Mouse (Mus musculus) mouse trophoblast stem cell (cell line): Measurements from ENCODE around the gene Gle1.

ENCODE experiments used
- in situ Hi-C, 2 experiments: fragments of 300-500 bp; cut with MseI, MboI; formaldehyde crosslinking; loops; 2 replicates in 1 of 2; 3 replicates in 1 of 2; pipeline ENCODE4 v1.15.1; 2025

Gene Gle1

DNA sequence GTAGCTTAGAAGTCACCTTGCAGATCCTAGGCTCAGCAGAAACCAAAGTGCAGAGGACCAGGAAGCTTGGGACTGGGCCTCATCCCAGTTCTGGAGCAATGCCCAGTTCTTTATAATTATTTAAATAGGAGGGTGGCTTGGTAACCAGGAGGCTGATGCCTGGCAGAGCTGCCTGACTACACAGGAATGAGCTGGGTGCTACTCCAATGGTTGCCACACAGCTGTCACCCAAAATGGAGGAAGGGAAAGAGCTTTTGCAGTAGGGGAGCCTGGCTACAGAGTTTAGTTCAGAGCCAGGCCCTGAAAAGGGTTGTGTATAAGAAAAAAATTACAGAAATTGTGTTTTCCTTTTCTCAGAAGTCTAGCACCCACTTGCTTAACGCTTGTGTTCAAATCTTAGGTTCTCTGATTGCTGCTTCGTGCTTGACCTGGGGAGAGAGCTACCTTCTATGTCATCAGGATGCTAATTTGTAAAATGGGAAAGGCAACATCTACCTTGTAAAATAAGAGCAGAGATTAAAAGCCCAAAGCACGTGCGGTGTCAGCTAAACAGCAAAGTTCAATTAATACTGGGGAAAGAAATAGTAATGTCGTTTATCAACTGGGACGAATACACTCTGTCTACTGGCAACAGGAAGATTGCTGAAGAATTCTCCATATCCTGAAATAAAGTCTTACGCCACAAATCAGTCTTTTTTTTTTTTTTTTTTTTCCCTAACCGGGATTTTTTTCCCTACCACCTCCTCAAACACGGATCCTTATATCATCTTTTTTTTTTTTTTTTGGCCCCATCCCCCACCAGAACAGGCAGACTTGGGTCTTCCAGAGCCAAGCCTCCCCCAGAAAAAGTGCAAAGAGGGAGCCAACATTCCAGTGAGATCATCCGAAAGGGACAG lies 29.4 kb downstream of the Gle1 start:
- in situ Hi-C loops = no loop called here

DNA sequence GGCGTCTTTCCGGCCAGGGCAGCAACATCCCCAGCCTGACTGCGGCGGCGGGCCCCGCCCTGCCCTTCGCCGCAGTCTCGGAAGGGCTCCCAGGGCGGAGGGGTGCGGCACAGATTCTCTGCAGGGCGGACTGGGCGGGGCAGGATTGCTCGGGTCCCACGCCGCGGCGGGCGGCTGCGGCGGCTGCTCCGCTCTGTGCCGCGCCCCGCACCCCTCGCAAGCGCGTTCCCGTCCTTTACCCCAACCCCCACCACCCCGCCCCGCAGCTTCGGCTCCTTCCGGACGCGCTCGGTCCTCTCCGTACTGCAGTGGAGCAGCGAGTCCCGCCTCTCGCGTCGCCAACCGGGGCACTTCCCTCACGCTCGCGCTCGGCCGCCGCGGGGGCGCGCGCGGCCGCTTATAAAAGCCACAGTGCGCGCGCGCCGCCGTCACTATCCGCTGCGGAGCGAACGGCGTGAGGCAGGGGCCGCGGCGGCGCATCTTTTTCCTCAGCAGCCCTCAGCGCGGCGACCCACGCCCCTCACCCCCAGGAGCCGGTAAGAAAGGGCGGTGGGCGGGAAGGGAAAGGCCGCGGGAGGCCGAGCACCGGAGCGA lies 30.1 kb downstream of the Gle1 start, which contains the start of gene Sptan1:
Gene Sptan1, plus strand, starts transcription at position 311 of the 594 bp plus-strand sequence.
- in situ Hi-C loops = no loop called here

DNA sequence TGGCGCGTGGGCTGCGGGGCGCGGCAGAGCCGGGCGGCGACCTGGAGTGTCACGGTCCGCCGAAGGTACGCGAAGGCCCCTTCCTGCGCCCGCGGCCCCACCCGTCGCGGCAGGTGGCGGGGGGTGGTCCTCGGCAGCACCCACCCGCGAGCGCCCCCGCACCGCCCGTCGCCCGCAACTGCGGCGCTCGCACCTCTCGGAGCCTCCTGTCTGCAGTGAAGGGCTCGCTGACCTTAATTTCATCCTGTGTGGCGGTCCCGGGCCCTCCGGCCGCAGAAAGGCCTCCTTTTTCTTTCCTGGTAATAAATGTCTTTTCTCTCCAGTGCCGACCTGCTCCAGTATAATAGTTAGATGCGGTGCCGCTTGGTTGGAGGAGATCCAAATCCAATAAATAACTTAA lies 30.7 kb downstream of the Gle1 start:
- in situ Hi-C loops = no loop called here

DNA sequence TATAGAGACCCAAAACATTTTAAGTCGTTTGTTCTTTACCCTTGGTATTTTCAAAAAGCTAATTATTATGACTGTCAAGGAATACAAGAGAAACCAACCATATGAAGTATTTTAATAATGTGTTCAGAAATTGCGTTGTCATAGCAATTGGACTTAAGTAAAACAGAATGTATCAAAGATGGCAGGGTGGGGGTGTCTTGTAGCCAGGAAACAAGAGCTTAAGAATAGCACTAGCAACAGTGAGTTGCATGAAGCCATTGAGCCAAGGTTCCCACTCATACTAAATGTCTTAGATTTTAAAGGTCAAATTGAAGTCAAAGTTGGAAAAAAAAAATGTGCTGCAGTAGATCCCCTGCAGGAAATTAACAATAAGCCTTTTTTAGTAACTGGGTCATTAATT lies 31.6 kb downstream of the Gle1 start:
- in situ Hi-C loops = no loop called here

DNA sequence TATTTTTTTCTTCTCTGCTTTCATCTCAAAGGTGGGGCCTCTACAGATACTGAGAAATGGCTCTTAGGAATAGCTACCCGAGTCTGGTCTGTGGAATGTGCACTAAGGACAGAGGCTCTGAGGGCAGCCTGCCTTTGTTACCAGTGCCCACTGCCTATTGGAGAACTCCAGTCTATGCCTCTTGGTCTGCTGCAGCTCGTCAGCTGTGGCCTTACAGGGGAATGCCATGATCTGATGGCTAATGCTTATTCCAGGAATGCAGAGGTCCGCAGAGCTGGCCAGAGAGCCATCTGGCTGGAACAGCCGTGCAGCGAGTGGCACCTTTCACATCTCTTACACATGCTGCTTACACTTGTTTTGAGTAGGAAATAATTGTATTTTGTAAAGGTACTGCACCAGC lies 32.5 kb downstream of the Gle1 start:
- in situ Hi-C loops = no loop called here

DNA sequence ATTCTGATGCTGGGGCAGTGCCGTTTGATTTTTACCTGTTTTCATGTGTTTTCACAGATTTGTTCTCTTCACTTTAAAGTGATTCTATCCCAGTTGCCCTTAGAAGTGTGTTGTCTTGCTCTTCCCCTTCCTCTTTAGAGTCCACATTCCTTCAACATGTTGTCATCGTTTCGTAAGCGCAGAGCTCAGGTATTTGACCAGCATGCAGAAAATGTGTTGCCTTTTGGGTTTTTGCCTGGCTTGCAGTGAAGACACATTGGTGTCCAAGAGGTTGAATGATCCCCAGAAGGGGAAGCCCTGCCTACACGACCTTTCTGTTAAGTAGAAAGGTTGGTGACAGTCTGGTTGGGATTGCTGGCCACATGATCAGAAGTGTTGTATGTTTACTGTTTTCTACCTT lies 33.4 kb downstream of the Gle1 start:
- in situ Hi-C loops = no loop called here

- in situ Hi-C loops = no loop called here
Observed at GRCm38 (mm10) chr2:29971838-29972635, 36.8 kb downstream of the Gle1 start.

DNA sequence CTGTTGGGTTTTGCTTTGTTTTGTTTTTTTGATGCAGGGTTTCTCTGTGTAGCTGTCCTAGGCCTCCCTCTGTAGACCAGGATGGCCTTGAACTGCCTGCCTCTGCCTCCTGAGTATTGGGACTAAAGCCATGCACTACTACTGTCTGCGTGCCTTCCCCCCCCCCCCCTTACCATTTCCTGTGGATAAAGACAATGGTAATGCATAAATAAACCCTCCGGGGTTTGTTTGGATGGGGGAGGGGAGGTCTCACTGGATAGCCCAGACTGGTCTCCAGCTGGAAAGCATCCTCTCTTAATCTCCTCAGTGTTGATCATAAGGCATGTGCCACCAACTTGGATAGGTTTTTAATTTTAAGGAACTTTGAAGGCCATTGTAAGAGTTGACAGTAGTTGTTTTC lies 38.3 kb downstream of the Gle1 start:
- in situ Hi-C loops = no loop called here

DNA sequence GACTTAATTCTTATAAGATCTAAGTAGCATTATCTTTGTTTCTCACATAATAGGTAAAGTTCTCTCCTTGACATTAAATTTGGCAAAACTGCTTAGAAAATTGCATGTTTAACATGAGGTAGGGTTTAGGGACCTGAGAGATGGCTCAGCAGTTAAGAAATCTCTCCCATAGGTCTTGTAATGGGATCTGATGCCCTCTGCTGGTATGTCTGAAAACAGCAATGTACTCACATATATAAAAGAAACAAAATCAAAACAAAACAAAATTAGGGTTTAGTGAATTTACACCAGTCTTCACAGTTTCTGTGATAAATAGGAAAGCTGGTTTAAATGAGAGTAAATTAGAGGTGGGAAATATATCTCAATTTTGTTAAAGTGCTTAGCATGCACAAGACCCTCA lies 42.1 kb downstream of the Gle1 start:
- in situ Hi-C loops = no loop called here

DNA sequence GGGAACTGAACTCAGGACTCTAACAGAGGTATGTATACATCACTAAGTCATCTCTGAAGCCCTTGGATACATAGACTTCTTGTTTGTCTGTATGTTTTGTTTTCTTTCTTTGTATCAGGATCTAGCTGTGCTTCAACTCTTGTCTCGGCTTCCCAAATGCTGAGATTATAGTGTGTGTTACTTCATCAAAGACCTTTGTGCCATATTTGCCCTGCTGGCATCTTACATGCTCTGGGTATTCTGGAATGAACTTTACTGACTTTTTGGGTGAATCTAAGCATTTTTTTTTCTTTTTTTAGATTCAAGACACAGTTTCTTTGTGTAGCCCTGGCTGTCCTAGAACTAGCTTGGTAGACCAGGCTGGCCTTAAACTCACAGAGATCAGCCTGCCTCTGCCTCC lies 45.4 kb downstream of the Gle1 start:
- in situ Hi-C loops = no loop called here

DNA sequence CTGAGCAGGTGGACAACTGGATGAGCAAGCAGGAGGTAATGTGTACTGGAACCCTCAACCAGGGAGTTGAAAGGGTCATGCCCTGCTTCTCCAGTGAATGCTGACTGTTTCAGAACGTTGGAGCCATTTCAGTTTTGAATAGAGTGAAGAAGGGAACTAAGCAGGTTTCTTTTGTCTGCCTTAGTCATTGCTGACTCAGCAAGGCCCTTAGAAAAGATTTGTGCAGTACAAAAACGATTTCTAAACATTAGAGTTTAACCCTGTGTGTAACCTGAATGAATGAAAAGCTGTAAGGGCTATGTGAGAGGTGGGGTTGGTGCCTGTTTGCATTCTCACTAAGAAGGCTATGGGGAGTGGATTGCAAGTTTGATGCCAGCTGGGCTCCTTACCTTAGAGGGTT lies 56.7 kb downstream of the Gle1 start:
- in situ Hi-C loops = no loop called here

GRCm38 (mm10) chr2:30009101-30009500 lies 73.9 kb downstream of the Gle1 start:
- in situ Hi-C loops = no loop called here
